Mouse (Mus musculus): ENCODE data around the gene Gm47841. TPM values are rescaled to one million over a fixed set of nuclear protein-coding genes. Genes with fewer than 3 reads are reported as not detected.
A peak's percentile ranks its signal among the peaks of the same experiment; 100 is the strongest.

Gm47841 gene
- total RNA-seq, 1 experiment = not detected

GRCm38 (mm10) chr15:101028960-101029359 lies 18.2 kb downstream of the Gm47841 start:
- H3K36me3 ChIP-seq (ENCODE audit: control insufficient read depth, insufficient read depth, low read length, poor library complexity, severe bottlenecking) = no peaks in the 10 kb centered on the region
- no peak overlapping the region for H3K27ac ChIP-seq (ENCODE audit: insufficient read depth, low read depth, low read length, poor library complexity, severe bottlenecking)
- H3K9ac ChIP-seq (ENCODE audit: insufficient read depth, low read depth, low read length, poor library complexity, severe bottlenecking) = no peak overlapping the region
- in situ Hi-C loops (cut with MboI; ENCODE audit: low sequenced_read_pairs in 2 of 2, unreplicated experiment in 2 of 2) = no loop called here
- H3K9me3 ChIP-seq (ENCODE audit: control insufficient read depth, insufficient read depth, low read depth, low read length) = no peaks in the 10 kb centered on the region
- H3K4me3 ChIP-seq (ENCODE audit: insufficient read depth in 1 of 2, low read depth in 1 of 2, low read length in 2 of 2, poor library complexity in 1 of 2, severe bottlenecking in 1 of 2) = no peak overlapping the region
- TF ChIP-seq MAFK (IDR thresholded peaks at IDR 0.05; ENCODE audit: insufficient read depth, low read depth, low read length) (no peak), CHD2 (IDR thresholded peaks at IDR 0.05; ENCODE audit: low read depth, low read length) (no peak), ZC3H11A (IDR thresholded peaks at IDR 0.05; ENCODE audit: borderline replicate concordance, low read depth, low read length) (no peak), HCFC1 (IDR thresholded peaks at IDR 0.05; ENCODE audit: borderline replicate concordance, insufficient read depth, low read length) (no peak), ZNF384 (IDR thresholded peaks at IDR 0.05; ENCODE audit: low read depth, low read length) (no peak)
- DNase-seq (ENCODE audit: low read depth, low spot score) = no peak
- no peaks in the 10 kb centered on the region for H3K4me1 ChIP-seq (ENCODE audit: control insufficient read depth in 2 of 2, insufficient read depth in 2 of 2, low read length in 2 of 2, poor library complexity in 1 of 2)

DNA sequence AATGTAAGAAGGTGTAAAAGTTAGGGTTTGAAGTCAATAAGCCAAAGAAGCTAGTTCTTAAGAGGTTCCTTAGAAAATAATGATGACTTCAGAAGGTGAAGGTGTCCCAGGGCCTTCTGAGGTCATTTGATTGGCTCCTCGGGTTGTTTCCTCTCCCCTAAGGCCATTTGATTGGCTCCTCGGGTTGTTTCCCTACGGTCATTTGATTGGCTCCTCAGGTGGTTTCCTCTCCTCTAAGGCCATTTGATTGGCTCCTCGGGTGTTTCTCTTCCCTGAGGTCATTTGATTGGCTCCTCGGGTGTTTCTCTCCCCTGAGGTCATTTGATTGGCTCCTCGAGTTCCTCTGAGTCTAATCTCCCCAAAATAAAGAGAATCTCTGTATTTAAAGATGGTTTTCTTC lies 35.8 kb downstream of the Gm47841 start:
- Histone ChIP-seq H3K36me3 (ENCODE audit: control insufficient read depth, insufficient read depth, low read length, poor library complexity, severe bottlenecking) (no peaks in the 10 kb centered on the region), H3K27ac (ENCODE audit: insufficient read depth, low read depth, low read length, poor library complexity, severe bottlenecking) (no peak overlapping the region), H3K4me3 (ENCODE audit: insufficient read depth in 1 of 2, low read depth in 1 of 2, low read length in 2 of 2, poor library complexity in 1 of 2, severe bottlenecking in 1 of 2) (0 out of 4 replicates have a peak overlapping the region, but pooled peaks of 1 of the 2 experiments have one; percentile 7), H3K9ac (ENCODE audit: insufficient read depth, low read depth, low read length, poor library complexity, severe bottlenecking) (no peak overlapping the region), H3K4me1 (ENCODE audit: control insufficient read depth in 2 of 2, insufficient read depth in 2 of 2, low read length in 2 of 2, poor library complexity in 1 of 2) (peaks cover 0 to 2% of the 10 kb centered on the region in 2 experiments; a peak in 1 of 4 replicates), H3K9me3 (ENCODE audit: control insufficient read depth, insufficient read depth, low read depth, low read length) (no peaks in the 10 kb centered on the region)
- no peak for TF ChIP-seq HCFC1 (IDR thresholded peaks at IDR 0.05; ENCODE audit: borderline replicate concordance, insufficient read depth, low read length)
- no peak for TF ChIP-seq ZC3H11A (IDR thresholded peaks at IDR 0.05; ENCODE audit: borderline replicate concordance, low read depth, low read length)
- no peak for TF ChIP-seq MAFK (IDR thresholded peaks at IDR 0.05; ENCODE audit: insufficient read depth, low read depth, low read length)
- TF ChIP-seq ZNF384 (IDR thresholded peaks at IDR 0.05; ENCODE audit: low read depth, low read length) = no peak
- peak; percentile 59; the same call in 1 of the 2 replicates for TF ChIP-seq CHD2 (IDR thresholded peaks at IDR 0.05; ENCODE audit: low read depth, low read length)
- in situ Hi-C loops (cut with MboI; ENCODE audit: low sequenced_read_pairs in 2 of 2, unreplicated experiment in 2 of 2) = no loop called here
- peak; percentile 37 for DNase-seq (ENCODE audit: low read depth, low spot score)

- no peak for TF ChIP-seq ZC3H11A (IDR thresholded peaks at IDR 0.05; ENCODE audit: borderline replicate concordance, low read depth, low read length)
- no peak for TF ChIP-seq HCFC1 (IDR thresholded peaks at IDR 0.05; ENCODE audit: borderline replicate concordance, insufficient read depth, low read length)
- no peak for TF ChIP-seq MAFK (IDR thresholded peaks at IDR 0.05; ENCODE audit: insufficient read depth, low read depth, low read length)
- TF ChIP-seq CHD2 (IDR thresholded peaks at IDR 0.05; ENCODE audit: low read depth, low read length) = no peak
- no peak for TF ChIP-seq ZNF384 (IDR thresholded peaks at IDR 0.05; ENCODE audit: low read depth, low read length)
- in situ Hi-C loops (cut with MboI; ENCODE audit: low sequenced_read_pairs in 2 of 2, unreplicated experiment in 2 of 2) = no loop called here
- Histone ChIP-seq H3K4me1 (ENCODE audit: control insufficient read depth in 2 of 2, insufficient read depth in 2 of 2, low read length in 2 of 2, poor library complexity in 1 of 2) (peaks cover 0 to 2% of the 10 kb centered on the region in 2 experiments; a peak in 1 of 4 replicates), H3K9me3 (ENCODE audit: control insufficient read depth, insufficient read depth, low read depth, low read length) (no peaks in the 10 kb centered on the region), H3K9ac (ENCODE audit: insufficient read depth, low read depth, low read length, poor library complexity, severe bottlenecking) (no peak overlapping the region), H3K4me3 (ENCODE audit: insufficient read depth in 1 of 2, low read depth in 1 of 2, low read length in 2 of 2, poor library complexity in 1 of 2, severe bottlenecking in 1 of 2) (no peak overlapping the region), H3K27ac (ENCODE audit: insufficient read depth, low read depth, low read length, poor library complexity, severe bottlenecking) (no peak overlapping the region), H3K36me3 (ENCODE audit: control insufficient read depth, insufficient read depth, low read length, poor library complexity, severe bottlenecking) (no peaks in the 10 kb centered on the region)
- no peak for DNase-seq (ENCODE audit: low read depth, low spot score)
Observed at GRCm38 (mm10) chr15:101008386-101009010, 38.7 kb downstream of the Gm47841 start.

- in situ Hi-C loops (cut with MboI; ENCODE audit: low sequenced_read_pairs in 2 of 2, unreplicated experiment in 2 of 2) = no loop called here
- Histone ChIP-seq H3K9ac (ENCODE audit: insufficient read depth, low read depth, low read length, poor library complexity, severe bottlenecking) (no peak overlapping the region), H3K36me3 (ENCODE audit: control insufficient read depth, insufficient read depth, low read length, poor library complexity, severe bottlenecking) (no peaks in the 10 kb centered on the region), H3K4me1 (ENCODE audit: control insufficient read depth in 2 of 2, insufficient read depth in 2 of 2, low read length in 2 of 2, poor library complexity in 1 of 2) (peaks cover 0 to 2% of the 10 kb centered on the region in 2 experiments; a peak in 1 of 4 replicates), H3K27ac (ENCODE audit: insufficient read depth, low read depth, low read length, poor library complexity, severe bottlenecking) (no peak overlapping the region), H3K9me3 (ENCODE audit: control insufficient read depth, insufficient read depth, low read depth, low read length) (no peaks in the 10 kb centered on the region), H3K4me3 (ENCODE audit: insufficient read depth in 1 of 2, low read depth in 1 of 2, low read length in 2 of 2, poor library complexity in 1 of 2, severe bottlenecking in 1 of 2) (no peak overlapping the region)
- TF ChIP-seq CHD2 (IDR thresholded peaks at IDR 0.05; ENCODE audit: low read depth, low read length) (no peak), MAFK (IDR thresholded peaks at IDR 0.05; ENCODE audit: insufficient read depth, low read depth, low read length) (no peak), HCFC1 (IDR thresholded peaks at IDR 0.05; ENCODE audit: borderline replicate concordance, insufficient read depth, low read length) (no peak), ZNF384 (IDR thresholded peaks at IDR 0.05; ENCODE audit: low read depth, low read length) (no peak), ZC3H11A (IDR thresholded peaks at IDR 0.05; ENCODE audit: borderline replicate concordance, low read depth, low read length) (no peak)
- no peak for DNase-seq (ENCODE audit: low read depth, low spot score)
Observed at GRCm38 (mm10) chr15:101007236-101007635, 40.0 kb downstream of the Gm47841 start.

Data from ES-E14 (cell line).